Mouse (Mus musculus) lung, postnatal 36 days (tissue): ENCODE measurements around the gene Gm7534.
A peak's percentile ranks its signal among the peaks of the same experiment; 100 is the strongest.

ENCODE experiments used
- DNase-seq: peaks from one replicate; pipeline ENCODE4 v3.0.0; 2022; ENCODE audit warnings: mixed read lengths

Gm7534 gene

GRCm38 (mm10) chr4:134202904-134203303, at the start of gene Gm7534:
Gene Gm7534, minus strand, starts transcription at chr4:134203004.
- DNase-seq, result no peak

GRCm38 (mm10) chr4:134252131-134252910, 49.5 kb upstream of the Gm7534 start:
- peak; percentile 61 for DNase-seq

DNA sequence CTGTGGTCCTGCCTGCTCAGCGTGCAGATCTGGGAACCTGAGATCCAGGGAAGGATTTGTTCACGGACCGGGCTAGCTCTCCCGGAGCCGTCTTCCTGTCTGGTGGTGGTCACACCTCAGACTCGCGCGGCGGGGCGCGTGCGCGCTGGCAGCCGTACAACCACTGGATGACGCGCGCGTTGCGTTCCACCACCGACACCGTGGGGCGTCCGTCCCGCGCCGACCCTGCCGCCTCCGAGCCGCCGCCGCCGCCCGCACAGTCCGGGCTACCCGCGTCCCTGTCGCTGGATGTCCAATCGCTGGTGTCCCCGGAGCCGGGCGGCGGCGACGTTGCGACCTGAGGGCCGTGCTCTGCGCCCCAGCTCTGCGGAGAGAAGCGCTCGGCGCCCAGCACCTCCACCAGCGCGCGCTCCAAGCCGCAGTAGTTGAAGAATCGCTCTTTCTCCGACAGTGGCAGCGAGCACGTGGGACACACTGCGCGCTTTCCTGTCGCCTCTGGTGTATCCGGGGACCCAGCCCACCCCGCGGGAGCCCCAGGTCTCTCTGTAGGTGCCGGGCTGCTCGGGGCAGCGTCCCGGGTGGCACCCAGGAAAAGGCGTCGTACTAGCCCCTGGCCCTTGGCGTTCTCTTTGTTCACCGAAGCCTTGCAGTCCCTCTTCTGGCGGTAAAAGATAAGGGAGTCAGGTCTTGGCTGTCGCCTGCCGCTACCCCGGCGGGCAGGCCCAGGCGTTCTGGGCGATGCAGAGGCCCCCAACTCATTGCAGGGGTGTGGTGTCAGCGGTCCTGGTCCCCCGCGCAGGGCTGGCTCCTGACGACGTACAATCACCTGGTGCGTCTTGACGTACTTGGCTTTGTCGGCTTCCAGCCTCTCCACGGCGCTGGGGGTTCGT, 48.7 kb upstream of the Gm7534 start:
- peak; percentile 30 for DNase-seq

GRCm38 (mm10) chr4:134250930-134251240, 48.1 kb upstream of the Gm7534 start:
- DNase-seq, result no peak

GRCm38 (mm10) chr4:134250116-134250929, 47.5 kb upstream of the Gm7534 start:
- no peak for DNase-seq

GRCm38 (mm10) chr4:134249651-134250050, 46.8 kb upstream of the Gm7534 start:
- peak; percentile 75 for DNase-seq

GRCm38 (mm10) chr4:134246719-134247258, 44.0 kb upstream of the Gm7534 start, which contains the start of gene Gm30191:
Gene Gm30191, plus strand, starts transcription at chr4:134246935.
- no peak for DNase-seq

DNA sequence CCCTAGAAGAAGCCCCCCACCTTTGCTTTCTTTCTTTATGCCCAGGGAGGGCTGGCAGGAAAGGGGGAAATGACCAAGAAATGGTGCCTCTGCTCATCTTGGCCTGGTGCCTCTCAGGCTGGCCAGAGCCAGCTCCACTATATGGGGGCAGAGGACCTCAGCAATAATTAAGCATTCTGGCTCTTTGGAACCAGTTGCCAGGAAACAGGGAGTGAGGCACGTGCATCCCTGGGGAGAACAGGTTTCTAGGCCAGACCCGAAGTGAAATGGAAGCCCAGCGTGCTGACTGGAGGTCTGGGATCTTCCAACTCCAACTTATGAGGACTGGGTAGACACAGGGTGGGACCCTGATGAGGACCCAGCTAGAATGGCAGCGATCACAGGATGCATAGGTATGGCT, 43.5 kb upstream of the Gm7534 start:
- DNase-seq, result no peak

GRCm38 (mm10) chr4:134245148-134245843, 42.5 kb upstream of the Gm7534 start, which contains the start of gene Zfp593:
Gene Zfp593, minus strand, starts transcription at chr4:134245592.
- DNase-seq, result peak; percentile 98

DNA sequence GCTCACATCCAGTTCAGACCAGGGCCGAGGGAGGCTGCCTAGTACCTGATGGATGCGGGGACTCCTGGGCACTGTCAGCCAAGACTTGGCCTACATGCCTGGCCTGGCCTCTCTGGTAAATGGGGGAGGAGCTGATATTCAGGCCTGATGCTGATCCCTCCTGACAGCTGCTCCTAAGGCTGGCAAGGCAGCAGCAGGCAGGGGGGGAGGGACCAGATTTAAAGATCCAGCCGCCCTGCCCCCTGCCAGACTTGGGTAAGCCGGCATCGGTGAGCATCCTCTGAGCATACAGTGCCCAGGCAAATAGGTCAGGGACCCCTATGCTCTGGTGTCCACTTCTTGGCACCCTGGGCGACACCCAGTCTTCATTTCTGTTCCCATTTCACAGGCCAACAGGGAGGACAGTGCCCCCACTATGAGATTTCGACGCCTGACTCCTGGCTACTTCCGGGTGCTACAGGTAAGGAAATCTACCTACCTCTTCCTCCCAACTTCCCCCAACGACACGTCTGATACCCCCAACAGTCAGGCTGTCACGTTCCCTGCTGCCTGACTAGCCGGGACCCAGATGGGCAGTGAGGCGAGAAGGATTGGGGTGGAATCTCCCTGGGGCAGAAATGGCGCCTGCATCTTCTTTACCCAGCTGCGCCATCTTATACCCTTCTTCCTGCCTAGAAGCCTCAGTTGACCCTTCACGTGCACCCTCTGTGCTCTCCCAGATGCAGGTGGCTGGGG, 40.9 kb upstream of the Gm7534 start, which contains the start of gene E130218I03Rik:
Gene E130218I03Rik (plus strand): TSS at position 147 of the 735 bp plus-strand sequence.
- DNase-seq, result no peak

DNA sequence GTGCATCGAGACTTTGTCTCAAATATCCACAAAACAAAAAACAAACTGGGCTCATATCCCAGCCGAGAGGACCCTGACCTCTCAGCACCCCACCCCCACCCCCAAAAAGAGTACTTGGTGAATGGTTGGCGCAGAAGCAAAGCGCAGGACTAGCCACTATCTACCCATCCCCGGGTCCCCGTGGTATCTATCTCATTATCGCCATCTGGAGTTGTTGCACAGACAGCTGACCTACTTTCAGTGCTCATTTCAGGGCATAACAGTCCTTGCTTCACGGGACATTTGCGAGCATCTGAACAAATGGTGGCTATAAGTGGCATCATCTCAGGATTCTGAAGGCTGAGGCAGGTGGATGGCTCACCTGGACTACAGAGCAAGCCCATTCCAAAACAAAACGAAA, 35.9 kb upstream of the Gm7534 start:
- no peak for DNase-seq

- peak; percentile 97 for DNase-seq
These were observed 35.5 kb upstream of the Gm7534 start, which contains the start of gene Cnksr1 for GRCm38 (mm10) chr4:134238279-134238651. Gene Cnksr1, minus strand, starts transcription at chr4:134238399.

- peak; percentile 53 for DNase-seq
These were observed 34.9 kb upstream of the Gm7534 start for GRCm38 (mm10) chr4:134237582-134238278.

GRCm38 (mm10) chr4:134234876-134235275, 32.1 kb upstream of the Gm7534 start:
- no peak for DNase-seq

DNA sequence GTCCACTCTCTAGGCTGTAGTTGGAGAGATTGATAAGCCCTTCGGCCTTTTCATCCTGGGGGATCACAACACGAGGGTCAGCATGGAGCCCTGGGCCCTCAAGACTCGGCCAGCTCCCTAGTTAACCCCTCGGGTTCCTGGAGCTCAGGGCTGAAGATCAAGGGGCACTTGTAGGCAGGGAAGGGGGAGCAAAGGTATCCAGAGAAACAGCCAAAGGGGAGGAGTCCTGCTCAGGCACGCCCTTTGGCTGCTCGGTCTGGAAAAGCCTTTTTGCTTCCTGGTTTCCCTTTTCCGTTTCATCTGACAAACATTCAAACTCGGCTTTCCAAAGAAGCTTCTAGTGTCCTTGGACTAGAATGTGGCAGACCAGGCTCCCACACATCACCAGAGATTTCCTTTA, 27.6 kb upstream of the Gm7534 start:
- DNase-seq, result no peak

DNA sequence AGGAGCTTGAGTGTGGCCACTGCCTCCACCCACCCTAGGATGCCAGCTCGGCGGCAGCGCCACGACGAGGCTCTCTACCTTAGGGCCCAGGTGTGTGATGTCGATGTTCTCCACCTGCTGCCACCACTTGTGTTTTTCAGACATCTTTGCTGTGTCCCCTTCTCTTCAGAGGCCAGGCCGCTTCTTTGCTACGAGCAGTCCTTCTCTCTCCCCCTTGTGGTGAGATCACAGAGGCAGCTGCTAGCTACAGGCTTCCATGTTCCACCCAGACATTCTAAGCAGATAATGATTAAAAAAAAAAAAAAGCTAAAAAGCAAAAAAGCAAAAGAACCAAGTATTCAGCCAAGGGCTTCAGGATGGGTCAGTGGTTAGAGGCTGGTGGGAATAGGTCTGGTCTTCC, 24.4 kb upstream of the Gm7534 start, which contains the start of gene Catsper4:
Gene Catsper4 (minus strand): TSS at position 190 of the 400 bp plus-strand sequence.
- DNase-seq, result no peak

DNA sequence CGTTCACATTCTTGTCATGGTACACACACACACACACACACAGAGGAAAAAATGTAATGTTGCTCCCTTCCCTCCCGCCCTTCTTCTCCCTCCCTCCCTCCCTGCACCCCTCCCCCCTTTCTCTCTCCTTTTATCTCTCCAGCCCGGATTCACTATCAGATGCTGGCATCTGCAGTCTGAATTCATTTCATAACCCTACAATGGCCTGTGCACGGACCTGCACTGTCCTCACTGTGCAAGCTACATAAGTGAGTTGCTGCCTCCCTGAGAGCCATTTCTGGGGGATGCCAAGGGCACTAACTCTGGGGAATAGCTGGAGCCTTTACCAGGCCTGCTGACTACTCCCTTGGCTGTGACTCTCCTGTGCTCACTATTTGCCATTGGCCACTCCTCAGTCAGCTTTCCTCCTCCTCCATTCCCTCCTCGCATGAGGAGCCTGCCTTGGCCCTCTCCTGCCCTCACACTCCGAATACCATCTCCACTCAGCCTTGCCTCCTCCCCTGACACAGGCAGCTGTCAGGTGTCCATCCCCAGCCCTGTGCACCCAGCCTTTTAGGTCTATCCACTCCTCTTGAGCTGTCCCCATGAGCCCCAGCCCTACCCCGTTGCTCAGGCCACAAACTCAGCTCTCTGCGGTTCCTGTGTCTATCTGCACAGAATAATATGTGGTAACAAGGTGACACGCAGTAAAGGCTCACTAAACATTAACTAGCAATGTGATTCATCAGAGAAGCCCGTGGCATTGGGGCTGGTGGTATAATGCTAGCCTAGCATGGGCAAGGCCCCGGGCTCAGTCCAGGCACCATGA, 20.2 kb upstream of the Gm7534 start:
- DNase-seq, result no peak

- no peak for DNase-seq
These were observed 3.8 kb upstream of the Gm7534 start for GRCm38 (mm10) chr4:134206488-134207053.

GRCm38 (mm10) chr4:134203340-134203896, 614 bp upstream of the Gm7534 start:
- DNase-seq, result no peak
